Comparison of ENCODE assay signal across 8 mouse cellular contexts in the genomic region with DNA sequence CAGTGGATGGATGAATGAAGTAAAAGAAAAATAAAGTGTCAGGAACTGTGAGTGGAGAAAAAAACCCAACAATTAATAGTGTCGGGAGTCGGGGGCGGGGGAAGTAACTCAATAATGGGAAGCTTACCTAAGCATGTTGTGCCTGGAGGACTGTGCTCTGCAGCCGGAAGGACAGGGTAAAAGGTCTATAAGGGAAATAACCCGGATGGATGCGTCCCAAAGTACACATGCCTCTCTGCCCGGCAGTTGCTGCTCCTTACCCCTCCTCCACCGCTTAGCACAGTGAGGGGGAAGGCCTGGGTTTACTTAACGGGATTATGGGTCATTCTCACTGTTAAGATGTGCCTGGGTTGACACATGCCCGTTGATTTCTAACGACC. TPM values are rescaled to one million over a fixed set of nuclear protein-coding genes. Genes with fewer than 3 reads are reported as not detected.
DNase-seq lines count a peak whose midpoint lies in the region; ATAC-seq lines count a peak whose summit lies in the region.

No protein-coding gene starts in this region.

- H3K4me3 ChIP-seq in forebrain, embryonic 11.5 days (ENCODE audit: low read depth, low read length), result peak overlapping the region; percentile 38
- peak overlapping the region; percentile 62 for H3K4me3 ChIP-seq in limb, embryonic 10.5 days

- H3K9ac ChIP-seq in forebrain, embryonic 11.5 days (ENCODE audit: low read length), result peak overlapping the region; percentile 55

- H3K9me3 ChIP-seq in forebrain, embryonic 11.5 days (ENCODE audit: control insufficient read depth, low read length), result no peaks in the 10 kb centered on the region
- H3K9me3 ChIP-seq in limb, embryonic 10.5 days (replicated peaks), result no peaks in the 10 kb centered on the region

- peak; percentile 77 for ATAC-seq in forebrain, embryonic 11.5 days (replicated peaks; ENCODE audit: low FRiP score)
- ATAC-seq in hematopoietic stem cell, adult 5-6 weeks (replicated peaks in 1 of 2; ENCODE audit: insufficient read depth in 1 of 2, low FRiP score in 2 of 2, low TSS enrichment in 1 of 2, low read depth in 1 of 2, poor library complexity in 2 of 2, severe bottlenecking in 2 of 2), result peak; percentile 67 to 76
- ATAC-seq in megakaryocyte-erythroid progenitor cell, adult 5-6 weeks (replicated peaks; ENCODE audit: low FRiP score, low TSS enrichment, poor library complexity, severe bottlenecking), result peak; percentile 65

- H3K36me3 ChIP-seq in forebrain, embryonic 11.5 days (ENCODE audit: control insufficient read depth, insufficient read depth, low read length), result no peaks in the 10 kb centered on the region
- no peaks in the 10 kb centered on the region for H3K36me3 ChIP-seq in limb, embryonic 10.5 days

- H3K27me3 ChIP-seq in forebrain, embryonic 11.5 days (ENCODE audit: control insufficient read depth, insufficient read depth, low read length), result no peaks in the 10 kb centered on the region
- H3K27me3 ChIP-seq in limb, embryonic 10.5 days (ENCODE audit: low read depth, poor library complexity, severe bottlenecking), result no peaks in the 10 kb centered on the region

- WGBS in forebrain, embryonic 11.5 days, result 2% methylated on average over 11 of the region's 11 CpGs
- WGBS in limb, embryonic 10.5 days, result under 1% methylated on average over 11 of the region's 11 CpGs

- peaks cover 3% of the 10 kb centered on the region; the same call in 1 of the 2 replicates for H3K4me1 ChIP-seq in forebrain, embryonic 11.5 days (replicated peaks; ENCODE audit: control insufficient read depth, insufficient read depth, low read length)
- peaks cover 16% of the 10 kb centered on the region for H3K4me1 ChIP-seq in limb, embryonic 10.5 days

- H3K27ac ChIP-seq in forebrain, embryonic 11.5 days (ENCODE audit: low read depth, low read length), result no peak overlapping the region
- H3K27ac ChIP-seq in limb, embryonic 10.5 days, result peak overlapping the region; percentile 88

- DNase-seq in cerebellum, adult 11-12 months, result peak; percentile 71
- no peak for DNase-seq in cerebellum, adult 9-10 months
- DNase-seq in adrenal gland, postnatal 36 days, result peak; percentile 48 to 66
- peak; percentile 53 for DNase-seq in forebrain, embryonic 11.5 days (ENCODE audit: low spot score)
- peak; percentile 56 for DNase-seq in limb, embryonic 10.5 days (ENCODE audit: low spot score)
- DNase-seq in spleen, postnatal 36 days (ENCODE audit: low spot score in 2 of 2), result peak; percentile 43 to 46

- H3K4me2 ChIP-seq in forebrain, embryonic 11.5 days (ENCODE audit: low read depth, low read length, severe bottlenecking), result peak overlapping the region; percentile 65

RNA-seq across cellular contexts. Expression of gene Hnrnpu, which starts 31.7 kb away (rescaled TPM):
- total RNA-seq in adrenal gland, postnatal 36 days (2021), result 100 to 1,000 TPM; 340 to 387 TPM
- 1,010 and 1,015 TPM in 2 replicates for polyA plus RNA-seq in forebrain, embryonic 11.5 days (2014; fragmentation: Nextera tagmentation; extraction: Ambion mirVana)
- total RNA-seq in hematopoietic stem cell, adult 5-6 weeks (2017), result 575 and 606 TPM in 2 replicates
- polyA plus RNA-seq in limb, embryonic 10.5 days (2016; fragmentation: Nextera tagmentation; extraction: Ambion mirVana), result 608 TPM in 2 replicates
- total RNA-seq in megakaryocyte-erythroid progenitor cell, adult 5-6 weeks (2014; fragmentation: Nextera tagmentation), result 517 and 688 TPM in 2 replicates
- 688 and 728 TPM in 2 replicates for total RNA-seq in megakaryocyte-erythroid progenitor cell, adult 5-6 weeks (2017)

RNA-seq across cellular contexts. Expression of gene Efcab2, which starts 36.6 kb away (rescaled TPM):
- 1 to 10 TPM; 2.1 to 3.2 TPM for total RNA-seq in adrenal gland, postnatal 36 days (2021)
- 8.3 and 9.5 TPM in 2 replicates for polyA plus RNA-seq in forebrain, embryonic 11.5 days (2014; fragmentation: Nextera tagmentation; extraction: Ambion mirVana)
- total RNA-seq in hematopoietic stem cell, adult 5-6 weeks (2017), result 5.2 and 5.8 TPM in 2 replicates
- 4.0 and 4.6 TPM in 2 replicates for polyA plus RNA-seq in limb, embryonic 10.5 days (2016; fragmentation: Nextera tagmentation; extraction: Ambion mirVana)
- total RNA-seq in megakaryocyte-erythroid progenitor cell, adult 5-6 weeks (2014; fragmentation: Nextera tagmentation), result 1.8 and 1.9 TPM in 2 replicates
- 4.4 and 6.3 TPM in 2 replicates for total RNA-seq in megakaryocyte-erythroid progenitor cell, adult 5-6 weeks (2017)

RNA-seq across cellular contexts. Expression of gene Cox20, which starts 50.3 kb away (rescaled TPM):
- total RNA-seq in adrenal gland, postnatal 36 days (2021), result 100 to 1,000 TPM in 1 of 2 experiments, 10 to 100 TPM in 1; 79.2 to 103 TPM
- 111 and 112 TPM in 2 replicates for polyA plus RNA-seq in forebrain, embryonic 11.5 days (2014; fragmentation: Nextera tagmentation; extraction: Ambion mirVana)
- 153 and 199 TPM in 2 replicates for total RNA-seq in hematopoietic stem cell, adult 5-6 weeks (2017)
- polyA plus RNA-seq in limb, embryonic 10.5 days (2016; fragmentation: Nextera tagmentation; extraction: Ambion mirVana), result 75.7 and 88.5 TPM in 2 replicates
- total RNA-seq in megakaryocyte-erythroid progenitor cell, adult 5-6 weeks (2014; fragmentation: Nextera tagmentation), result 205 and 307 TPM in 2 replicates
- total RNA-seq in megakaryocyte-erythroid progenitor cell, adult 5-6 weeks (2017), result 253 and 262 TPM in 2 replicates
